Mouse (Mus musculus): ENCODE results near the gene Arf6. TPM values are rescaled to one million over a fixed set of nuclear protein-coding genes. Genes with fewer than 3 reads are reported as not detected.
A peak's percentile ranks its signal among the peaks of the same experiment; 100 is the strongest.
"Not testable (repeated sequence)": the region's sequence is repeated elsewhere in the genome, so short reads cannot be mapped to it uniquely, and the experiment has no call there.

Gene Arf6
- total RNA-seq (2021), result 10 to 100 TPM; 47.2 to 49.9 TPM
- long read RNA-seq, transcript Arf6-201 (2 exons, 1,534 nt), result major isoform, 43 of 50 reads
- long read RNA-seq, partial matches to known transcripts, result 0 of 50 reads
- long read RNA-seq, other reads (novel, unspliced or antisense), result 7 of 50 reads

GRCm38 (mm10) chr12:69371854-69372671, at the start of gene Arf6, which contains the start of gene Gm9887:
Gene Arf6, plus strand, starts transcription at chr12:69372150.
Gene Gm9887, minus strand, starts transcription at chr12:69372458.
- DNase-seq (ENCODE audit: low spot score in 2 of 2), result peak; percentile 97

- no peak for DNase-seq (ENCODE audit: low spot score in 2 of 2)
Observed at GRCm38 (mm10) chr12:69331187-69331586, 40.8 kb upstream of the Arf6 start.

DNA sequence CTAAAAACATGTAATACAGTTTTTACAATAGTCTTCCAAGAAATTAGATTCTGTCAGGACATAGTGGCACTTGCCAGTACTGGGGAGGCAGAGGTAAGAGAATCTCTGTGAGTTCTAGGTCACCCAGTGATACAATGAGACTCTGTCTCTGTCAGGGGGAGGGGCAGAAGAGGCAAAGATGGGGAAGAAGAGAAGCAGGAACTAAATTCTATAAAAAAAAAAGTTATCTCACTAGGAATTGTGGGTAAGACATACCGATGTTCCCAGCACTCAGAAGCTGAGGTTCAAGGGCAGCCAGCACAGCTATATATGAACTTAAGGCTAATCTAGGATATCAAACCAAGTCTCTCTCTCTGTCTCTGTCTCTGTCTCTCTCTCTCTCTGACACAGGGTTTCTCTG, 39.8 kb upstream of the Arf6 start:
- DNase-seq (ENCODE audit: low spot score in 2 of 2), result no peak

DNA sequence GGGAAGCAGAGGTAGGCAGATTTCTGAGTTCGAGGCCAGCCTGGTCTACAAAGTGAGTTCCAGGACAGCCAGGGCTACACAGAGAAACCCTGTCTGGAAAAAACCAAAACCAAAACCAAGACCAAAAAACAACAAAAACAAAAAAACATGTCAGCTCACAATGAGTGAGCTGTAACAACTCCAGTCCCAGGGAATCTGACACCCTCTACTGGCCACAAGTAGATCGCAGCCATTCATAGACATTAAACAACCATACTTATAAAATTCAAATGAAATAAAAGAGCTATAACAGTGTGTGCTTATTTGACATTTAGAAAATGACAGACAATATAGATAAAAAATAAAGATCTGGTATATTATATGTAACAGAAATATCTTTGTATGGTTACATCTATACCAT, 38.4 kb upstream of the Arf6 start:
- DNase-seq (ENCODE audit: low spot score in 2 of 2), result peak in 1 of 2 experiments; percentile 54

DNA sequence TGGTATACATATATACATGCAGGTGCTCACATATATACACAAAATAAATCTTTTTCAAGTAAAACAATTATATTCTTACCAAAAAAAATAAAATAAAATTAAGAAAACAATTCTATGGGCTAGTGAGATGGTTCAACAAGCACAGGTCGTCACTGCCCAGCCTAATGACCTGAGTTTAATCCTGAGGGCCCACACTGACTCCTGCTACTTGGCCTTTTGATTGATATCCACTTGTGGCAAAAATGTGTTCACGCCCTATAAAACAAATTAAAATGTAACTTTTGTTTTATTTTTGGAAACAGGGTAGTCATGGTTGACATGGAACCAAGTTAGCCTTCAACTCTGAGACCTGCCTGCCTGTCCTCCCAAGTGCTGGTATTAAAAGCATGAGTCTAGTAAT, 22.0 kb upstream of the Arf6 start:
- no peak for DNase-seq (ENCODE audit: low spot score in 2 of 2)

DNA sequence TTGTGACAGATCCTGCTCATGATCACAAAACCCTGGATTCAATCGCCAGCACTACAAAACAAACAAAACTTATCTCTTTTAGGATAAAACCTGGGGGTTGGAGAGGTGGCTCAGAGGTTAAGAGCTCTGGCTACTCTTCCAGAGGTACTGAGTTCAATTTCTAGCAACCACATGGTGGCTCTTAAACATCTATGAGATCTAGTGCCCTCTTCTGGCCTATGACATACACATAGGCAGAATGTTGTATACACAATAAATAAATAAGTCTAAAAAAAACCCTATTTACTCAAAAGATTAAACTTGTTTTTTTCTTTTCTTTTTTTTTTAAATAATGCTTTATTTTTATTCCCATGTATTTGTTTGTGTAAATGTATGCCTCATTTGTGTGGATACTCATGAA, 20.3 kb upstream of the Arf6 start:
- no peak for DNase-seq (ENCODE audit: low spot score in 2 of 2)

GRCm38 (mm10) chr12:69356546-69357299, 15.2 kb upstream of the Arf6 start, which contains the start of gene Nemf:
Gene Nemf, minus strand, starts transcription at chr12:69357165.
- DNase-seq (ENCODE audit: low spot score in 2 of 2), result peak; percentile 85 to 96

DNA sequence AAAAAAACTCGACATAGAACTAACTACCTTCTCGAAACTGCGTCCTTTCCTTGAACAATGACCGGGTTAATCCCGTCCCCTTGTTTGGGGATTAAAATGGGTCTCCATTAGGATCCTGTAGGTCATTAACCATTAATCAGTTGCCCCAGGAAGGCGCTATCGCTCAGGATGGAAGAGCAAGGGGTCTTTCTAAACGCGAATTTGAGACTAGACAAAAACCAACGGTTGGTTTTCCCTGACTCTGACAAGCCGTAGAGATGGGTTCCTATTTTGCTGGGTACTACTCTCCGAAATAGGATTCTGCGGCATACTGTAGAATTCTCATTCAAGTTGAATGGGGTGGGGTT, 14.7 kb upstream of the Arf6 start:
- no peak for DNase-seq (ENCODE audit: low spot score in 2 of 2)

GRCm38 (mm10) chr12:69360655-69360996, 11.3 kb upstream of the Arf6 start:
- DNase-seq (ENCODE audit: low spot score in 2 of 2), result peak; percentile 28 to 88

GRCm38 (mm10) chr12:69360997-69361899, 10.7 kb upstream of the Arf6 start:
- DNase-seq (ENCODE audit: low spot score in 2 of 2), result peak; percentile 99

- no peak for DNase-seq (ENCODE audit: low spot score in 2 of 2)
Observed at GRCm38 (mm10) chr12:69361919-69362318, 10.0 kb upstream of the Arf6 start.

DNA sequence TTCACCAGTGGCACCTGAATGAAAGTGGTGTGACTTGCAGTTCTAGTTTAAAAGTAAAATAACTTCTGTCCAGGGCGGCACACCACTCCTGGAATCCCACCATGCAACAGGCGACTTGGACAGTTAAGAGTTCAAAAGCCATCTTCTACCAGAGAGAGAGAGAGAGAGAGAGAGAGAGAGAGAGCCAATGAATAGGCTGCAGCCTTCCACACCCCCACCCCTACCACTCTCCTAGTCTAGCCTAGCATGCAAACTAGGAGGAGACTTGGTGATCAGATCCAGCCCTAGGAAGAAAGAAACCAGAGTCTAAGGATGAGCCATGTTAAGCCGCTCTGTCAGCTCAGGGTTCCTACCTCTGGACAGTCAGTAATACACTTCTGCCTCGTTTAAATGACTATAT, 9.6 kb upstream of the Arf6 start:
- DNase-seq (ENCODE audit: low spot score in 2 of 2), result no peak

DNA sequence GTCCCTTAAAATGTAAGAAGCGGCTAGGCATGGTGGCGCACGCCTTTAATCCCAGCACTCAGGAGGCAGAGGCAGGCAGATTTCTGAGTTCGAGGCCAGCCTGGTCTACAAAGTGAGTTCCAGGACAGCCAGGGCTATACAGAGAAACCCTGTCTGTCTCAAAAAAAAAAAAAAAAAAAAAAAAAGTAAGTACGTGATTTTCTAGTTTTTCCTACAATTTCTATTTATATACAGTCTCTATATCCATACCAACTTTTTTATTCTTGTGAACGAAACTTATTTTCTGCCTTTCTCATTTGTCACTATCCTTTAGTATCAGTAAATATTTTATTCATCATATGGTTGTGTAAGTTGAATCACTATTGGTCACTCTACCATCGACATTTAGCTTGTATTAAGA, 8.8 kb upstream of the Arf6 start:
- not testable (repeated sequence) for DNase-seq (ENCODE audit: low spot score in 2 of 2)

DNA sequence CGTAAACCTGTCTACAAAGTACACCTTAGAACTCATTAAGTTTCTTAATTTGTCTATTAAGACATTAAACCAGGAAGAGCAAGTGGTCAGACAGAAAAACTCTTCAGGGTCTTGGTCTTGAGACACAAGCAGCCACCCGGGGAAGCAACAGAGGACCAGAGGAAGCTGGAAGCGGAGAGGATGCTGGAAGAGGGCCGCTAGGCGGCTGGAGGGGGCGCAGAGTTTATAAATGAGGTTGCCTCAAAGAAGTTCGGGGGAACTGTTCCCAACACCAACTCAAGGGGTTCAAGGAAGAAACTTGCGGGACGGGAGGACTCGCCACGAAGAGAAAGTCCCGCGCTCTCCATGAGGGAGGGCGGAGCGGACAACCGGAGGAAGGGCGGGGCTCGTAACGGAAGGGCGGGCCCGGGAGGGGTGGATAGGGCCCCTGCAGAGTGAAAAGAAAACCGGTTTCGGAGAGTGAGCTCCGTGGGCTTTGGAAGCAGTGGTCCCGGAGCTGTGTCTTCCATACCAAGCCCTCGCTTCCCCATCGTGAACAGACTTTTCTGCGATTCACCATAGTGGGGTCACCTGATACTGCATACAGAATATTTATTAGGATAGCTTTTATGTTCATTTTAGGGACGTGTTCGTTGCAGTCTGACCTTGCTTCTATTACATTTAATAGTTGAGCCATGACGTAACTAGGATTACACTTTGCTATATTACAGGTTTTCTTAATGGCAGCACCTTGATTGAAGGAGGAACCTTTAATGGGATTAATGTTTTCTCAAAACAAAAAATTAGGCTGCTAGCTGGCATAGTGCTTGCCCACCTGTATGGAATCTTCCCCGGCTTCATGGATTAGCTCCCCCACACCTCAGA, 7.8 kb upstream of the Arf6 start:
- peak; percentile 25 to 74 for DNase-seq (ENCODE audit: low spot score in 2 of 2)

- DNase-seq (ENCODE audit: low spot score in 2 of 2), result no peak
Observed at GRCm38 (mm10) chr12:69365757-69366156, 6.2 kb upstream of the Arf6 start.

- no peak for DNase-seq (ENCODE audit: low spot score in 2 of 2)
Observed at GRCm38 (mm10) chr12:69366424-69366823, 5.5 kb upstream of the Arf6 start.

DNA sequence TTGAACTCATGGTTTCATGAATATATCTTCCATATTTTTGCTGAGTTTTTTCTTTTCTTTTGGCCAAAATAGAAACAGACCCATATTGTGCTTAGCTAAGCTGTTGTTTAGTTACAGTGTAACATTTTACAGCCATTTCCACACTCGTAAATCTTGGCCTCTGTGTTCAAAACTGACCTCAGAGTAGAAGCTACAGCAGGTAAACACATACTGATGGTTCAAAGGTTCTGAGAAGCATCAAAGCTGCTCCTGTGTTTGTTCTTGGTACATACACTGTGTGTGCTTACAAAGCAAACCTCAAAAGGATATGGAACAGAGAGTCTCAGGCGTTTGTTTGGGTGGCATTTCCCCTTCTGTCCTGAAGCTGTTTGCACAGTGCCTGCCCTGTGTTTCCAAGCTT, 4.4 kb upstream of the Arf6 start:
- DNase-seq (ENCODE audit: low spot score in 2 of 2), result no peak

DNA sequence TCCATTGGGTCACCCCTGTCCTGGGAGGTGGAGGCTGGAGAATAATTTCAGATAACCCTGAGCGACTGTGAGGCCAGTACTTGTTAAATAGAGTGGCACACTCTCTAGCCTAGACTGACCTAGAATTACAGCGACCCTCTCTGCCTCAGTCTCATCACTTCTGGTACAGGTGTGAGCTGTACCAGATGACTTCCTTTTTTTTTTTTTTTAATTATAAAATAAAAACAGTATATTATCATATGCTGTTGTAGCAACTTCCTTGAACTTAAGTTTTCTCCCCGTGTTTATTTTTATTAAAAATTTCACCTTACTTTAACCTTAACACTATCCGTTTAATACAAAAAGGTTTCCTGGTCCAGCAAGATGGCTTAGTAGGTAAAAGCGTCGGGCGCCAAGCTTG, 1.0 kb upstream of the Arf6 start:
- no peak for DNase-seq (ENCODE audit: low spot score in 2 of 2)

DNA sequence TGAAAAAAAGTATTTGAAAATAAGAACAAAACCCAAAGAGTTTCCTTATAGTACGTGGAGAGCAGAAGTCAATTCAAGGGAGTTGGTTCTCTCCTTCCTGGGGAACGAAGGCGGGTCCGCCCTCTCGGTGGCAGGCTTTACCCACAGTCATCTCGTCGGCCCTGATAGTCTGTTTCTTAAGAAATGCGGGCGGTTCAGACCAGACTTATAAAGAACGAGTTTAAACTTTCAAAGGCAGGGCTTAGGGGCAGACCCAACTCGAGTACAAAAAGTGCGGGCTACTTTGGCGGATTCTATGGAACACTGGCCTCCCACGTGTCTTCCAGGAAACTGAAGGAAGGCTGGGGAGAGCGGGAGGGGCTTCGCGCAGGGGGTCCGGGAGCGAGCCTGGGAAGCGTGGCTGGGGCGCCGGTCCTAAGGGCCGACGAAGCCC, 513 bp upstream of the Arf6 start:
- no peak for DNase-seq (ENCODE audit: low spot score in 2 of 2)

- no peak for DNase-seq (ENCODE audit: low spot score in 2 of 2)
Observed at GRCm38 (mm10) chr12:69372731-69373331, 881 bp downstream of the Arf6 start.
